8 mouse cellular contexts compared by ENCODE assay signal in the genomic region with DNA sequence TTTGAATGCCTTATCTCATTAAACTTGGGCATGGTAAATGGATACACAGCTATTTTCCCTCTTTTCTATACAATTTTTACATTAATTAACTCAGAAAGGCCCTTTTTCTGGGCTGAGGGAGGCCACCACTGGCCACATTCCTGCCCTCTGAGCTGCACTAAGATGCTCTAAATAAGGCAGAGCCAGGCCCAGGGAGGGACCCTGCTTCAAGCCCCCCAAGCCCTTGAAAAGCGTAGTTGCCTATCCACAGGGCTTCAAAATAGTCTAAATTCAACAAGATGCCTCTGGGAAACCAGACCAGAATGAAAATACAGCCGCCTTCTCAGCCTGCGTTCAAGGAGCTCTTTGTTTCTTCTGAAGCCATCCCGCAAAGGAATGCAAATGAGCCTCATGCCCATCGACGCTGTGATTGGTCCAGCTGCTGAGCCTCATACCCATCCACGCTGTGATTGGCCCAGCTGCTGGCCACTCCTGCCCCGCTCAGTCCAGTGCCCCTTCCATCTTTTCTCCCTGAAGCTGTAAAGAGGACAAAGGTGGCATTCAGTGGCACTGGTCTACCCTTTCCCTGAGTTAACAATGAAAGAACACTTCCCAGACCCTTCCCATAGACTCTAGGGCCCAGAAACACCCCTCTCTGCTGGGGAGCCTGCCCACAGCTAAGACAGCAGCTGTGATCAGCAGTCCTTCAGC. TPM values are rescaled to one million over a fixed set of nuclear protein-coding genes. Genes with fewer than 3 reads are reported as not detected.
DNase-seq lines count a peak whose midpoint lies in the region; ATAC-seq and TF ChIP-seq lines count a peak whose summit lies in the region.
"Had no signal": no experiment of that assay in that cellular context is flagged by ENCODE, and none has a peak within 500 bp of the region (broad histone marks: within the 10 kb centered on the region; RNA-seq: fewer than 3 reads in every experiment).

No protein-coding gene starts in this region.

- DNase-seq in cerebellum, adult 11 months = peak; percentile 8
- DNase-seq in layer of hippocampus, adult 2 months (ENCODE audit: low spot score in 2 of 2) = peak; percentile 47 to 87
- DNase-seq in thymus, postnatal 14 days = no peak
- no peak for DNase-seq in lung, adult 2 months
- DNase-seq in urinary bladder, postnatal 4 days (ENCODE audit: low spot score in 2 of 2) = no peak

- H3K9ac ChIP-seq in embryonic facial prominence, embryonic 13.5 days = no peak overlapping the region
- no peak overlapping the region for H3K9ac ChIP-seq in midbrain, embryonic 12.5 days (replicated peaks)

- peak; percentile 71 for ATAC-seq in embryonic facial prominence, embryonic 13.5 days (ENCODE audit: insufficient number of reproducible peaks, insufficient read depth, low FRiP score, low TSS enrichment, low read depth)
- peak; percentile 99 for ATAC-seq in midbrain, embryonic 12.5 days (ENCODE audit: low FRiP score, low read depth)

- TF ChIP-seq POLR2A in lung, adult 2 months (IDR thresholded peaks at IDR 0.05; ENCODE audit: borderline replicate concordance, extremely low read depth, low read depth, low read length) = no peak

- peak overlapping the region; percentile 75 for H3K27ac ChIP-seq in embryonic facial prominence, embryonic 13.5 days
- peak overlapping the region; percentile 92 for H3K27ac ChIP-seq in layer of hippocampus, adult 2 months
- H3K27ac ChIP-seq in midbrain, embryonic 12.5 days (replicated peaks) = peak overlapping the region; percentile 89

- no peaks in the 10 kb centered on the region for H3K4me1 ChIP-seq in embryonic facial prominence, embryonic 13.5 days
- H3K4me1 ChIP-seq in midbrain, embryonic 12.5 days = peaks cover 37% of the 10 kb centered on the region
- no peaks in the 10 kb centered on the region; the same call in 1 of the 2 replicates for H3K4me1 ChIP-seq in lung, adult 2 months (ENCODE audit: control insufficient read depth, insufficient read depth, low read length)

- no peaks in the 10 kb centered on the region for H3K27me3 ChIP-seq in embryonic facial prominence, embryonic 13.5 days
- no peaks in the 10 kb centered on the region for H3K27me3 ChIP-seq in midbrain, embryonic 12.5 days

- WGBS in embryonic facial prominence, embryonic 13.5 days = 30% methylated on average over 8 of the region's 8 CpGs
- WGBS in midbrain, embryonic 12.5 days = 53% methylated on average over 8 of the region's 8 CpGs
- 72% methylated on average over 8 of the region's 8 CpGs for WGBS in lung, adult 2 months

- no peaks in the 10 kb centered on the region; the same call in 1 of the 2 replicates for H3K9me3 ChIP-seq in embryonic facial prominence, embryonic 13.5 days
- H3K9me3 ChIP-seq in midbrain, embryonic 12.5 days = no peaks in the 10 kb centered on the region

- no peak for TF ChIP-seq CTCF in layer of hippocampus, adult 2 months (conservative IDR thresholded peaks at IDR 0.05)
- TF ChIP-seq CTCF in lung, adult 2 months (IDR thresholded peaks at IDR 0.05; ENCODE audit: insufficient read depth, low read length) = no peak

- H3K4me2 ChIP-seq in embryonic facial prominence, embryonic 13.5 days = no peak overlapping the region
- no peak overlapping the region for H3K4me2 ChIP-seq in midbrain, embryonic 12.5 days (replicated peaks)

- H3K4me3 ChIP-seq in embryonic facial prominence, embryonic 13.5 days = no peak overlapping the region
- no peak overlapping the region for H3K4me3 ChIP-seq in layer of hippocampus, adult 2 months
- no peak overlapping the region for H3K4me3 ChIP-seq in midbrain, embryonic 12.5 days
- no peak overlapping the region for H3K4me3 ChIP-seq in lung, adult 2 months (replicated peaks; ENCODE audit: extremely low read depth, low read depth, low read length)

- no peaks in the 10 kb centered on the region for H3K36me3 ChIP-seq in embryonic facial prominence, embryonic 13.5 days
- no peaks in the 10 kb centered on the region; the same call in 1 of the 2 replicates for H3K36me3 ChIP-seq in midbrain, embryonic 12.5 days

RNA-seq across cellular contexts. Expression of a gene that starts 24.4 kb away (rescaled TPM):
- polyA plus RNA-seq in embryonic facial prominence, embryonic 13.5 days (2015; fragmentation: Nextera tagmentation; extraction: Ambion mirVana) = 5.3 and 5.8 TPM in 2 replicates
- 10 to 100 TPM; 26.4 to 26.8 TPM for total RNA-seq in layer of hippocampus, adult 2 months (2021)
- polyA plus RNA-seq in midbrain, embryonic 12.5 days (2016; fragmentation: Nextera tagmentation; extraction: Ambion mirVana) = 25.1 and 26.8 TPM in 2 replicates
- polyA plus RNA-seq in lung, adult 2 months (2012; rRNA removed) = 74.7 and 93.3 TPM in 2 replicates

RNA-seq across cellular contexts. Expression of a gene that starts 35.5 kb away (rescaled TPM):
- polyA plus RNA-seq in embryonic facial prominence, embryonic 13.5 days (2015; fragmentation: Nextera tagmentation; extraction: Ambion mirVana) = 27.9 and 29.6 TPM in 2 replicates
- 10 to 100 TPM; 56.7 to 57.2 TPM for total RNA-seq in layer of hippocampus, adult 2 months (2021)
- 37.1 and 38.4 TPM in 2 replicates for polyA plus RNA-seq in midbrain, embryonic 12.5 days (2016; fragmentation: Nextera tagmentation; extraction: Ambion mirVana)
- polyA plus RNA-seq in lung, adult 2 months (2012; rRNA removed) = 115 and 126 TPM in 2 replicates

RNA-seq across cellular contexts. Expression of a gene that starts 45.3 kb away (rescaled TPM):
- polyA plus RNA-seq in embryonic facial prominence, embryonic 13.5 days (2015; fragmentation: Nextera tagmentation; extraction: Ambion mirVana) = not detected in 2 replicates
- under 1 TPM in 1 of 2 experiments, not detected in 1; 0.12 TPM for total RNA-seq in layer of hippocampus, adult 2 months (2021)
- 0.09 and 0.13 TPM in 2 replicates for polyA plus RNA-seq in midbrain, embryonic 12.5 days (2016; fragmentation: Nextera tagmentation; extraction: Ambion mirVana)
- polyA plus RNA-seq in lung, adult 2 months (2012; rRNA removed) = not detected in 2 replicates
- total RNA-seq: left cerebral cortex, adult 8-10 months had no signal

Comparison
In these comparisons a context has a peak if more than half of its experiments do, and no peak if none do; other contexts are left out.
1. DNase-seq: peak in cerebellum, adult 11 months (single experiment) and layer of hippocampus, adult 2 months (2 of 2); none in thymus, postnatal 14 days (single experiment), lung, adult 2 months (single experiment) and urinary bladder, postnatal 4 days (0 of 2).
2. Peak in every context shown above with its lines, with median percentiles within 50 percentile points of each other: H3K27ac ChIP-seq.